Comparison of ENCODE assay signal across 9 mouse cellular contexts in the genomic region with DNA sequence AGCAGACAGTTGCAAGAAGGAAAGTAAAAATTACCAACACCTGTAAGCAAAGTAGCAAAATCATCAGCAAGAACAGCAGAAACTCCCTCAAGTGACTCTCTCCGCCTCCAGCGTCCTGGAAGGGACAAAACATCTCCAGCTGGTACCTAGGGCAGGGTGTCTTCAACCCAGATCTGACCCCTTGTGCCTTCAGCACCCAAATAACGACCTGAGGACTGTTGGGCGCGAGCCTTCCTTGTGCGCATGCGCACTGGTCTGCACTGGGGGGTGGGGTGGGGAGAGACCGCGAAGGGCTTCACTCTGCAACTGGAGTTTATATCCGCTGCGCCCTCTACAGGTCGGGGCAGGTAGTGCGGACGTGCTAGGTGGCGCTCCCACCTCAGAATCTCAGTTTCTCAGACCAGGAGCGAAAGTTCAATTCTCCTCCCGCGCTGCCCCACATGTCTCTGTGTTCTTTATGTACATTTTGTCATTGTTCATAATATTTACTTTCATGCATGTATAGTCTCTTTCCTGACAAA. TPM values are rescaled to one million over a fixed set of nuclear protein-coding genes. Genes with fewer than 3 reads are reported as not detected.
A peak's percentile ranks its signal among the peaks of the same experiment; 100 is the strongest.
DNase-seq lines count a peak whose midpoint lies in the region; ATAC-seq and TF ChIP-seq lines count a peak whose summit lies in the region.
"Had no signal": no experiment of that assay in that cellular context is flagged by ENCODE, and none has a peak within 500 bp of the region (broad histone marks: within the 10 kb centered on the region; RNA-seq: fewer than 3 reads in every experiment).

No protein-coding gene starts in this region.

- peak; percentile 94 for TF ChIP-seq POLR2A in testis, adult 2 months (IDR thresholded peaks at IDR 0.05; ENCODE audit: control insufficient read depth, low read depth, low read length)

- no peak overlapping the region for H3K9ac ChIP-seq in kidney, embryonic 14.5 days (ENCODE audit: low read depth, low read length)
- no peak overlapping the region for H3K9ac ChIP-seq in liver, embryonic 13.5 days

- H3K4me3 ChIP-seq in kidney, embryonic 14.5 days (ENCODE audit: low read length), result no peak overlapping the region
- H3K4me3 ChIP-seq in liver, embryonic 13.5 days (replicated peaks), result no peak overlapping the region
- peak overlapping the region; percentile 98 for H3K4me3 ChIP-seq in testis, adult 2 months (ENCODE audit: control insufficient read depth, low read depth, low read length)

- TF ChIP-seq CTCF in Patski (IDR thresholded peaks at IDR 0.05), result peak; percentile 74
- TF ChIP-seq CTCF in testis, adult 2 months (IDR thresholded peaks at IDR 0.05; ENCODE audit: control insufficient read depth, insufficient read depth, insufficient replicate concordance, low read depth, low read length), result peak; percentile 99

- H3K27me3 ChIP-seq in kidney, embryonic 14.5 days (ENCODE audit: control insufficient read depth, insufficient read depth, low read length), result no peaks in the 10 kb centered on the region
- H3K27me3 ChIP-seq in Patski, result peaks cover 15% of the 10 kb centered on the region
- no peaks in the 10 kb centered on the region; the same call in 1 of the 2 replicates for H3K27me3 ChIP-seq in liver, embryonic 13.5 days
- no peaks in the 10 kb centered on the region for H3K27me3 ChIP-seq in testis, adult 2 months (ENCODE audit: control insufficient read depth, insufficient read depth, low read length)

- WGBS in kidney, embryonic 14.5 days, result 69% methylated on average over 18 of the region's 18 CpGs
- WGBS in liver, embryonic 13.5 days (ENCODE audit: insufficient replicate concordance), result 65% methylated on average over 18 of the region's 18 CpGs

- no peaks in the 10 kb centered on the region for H3K36me3 ChIP-seq in kidney, embryonic 14.5 days (ENCODE audit: control insufficient read depth, insufficient read depth, low read length)
- H3K36me3 ChIP-seq in liver, embryonic 13.5 days, result no peaks in the 10 kb centered on the region
- H3K36me3 ChIP-seq in testis, adult 2 months (ENCODE audit: control insufficient read depth, insufficient read depth, low read length), result peaks cover 1% of the 10 kb centered on the region; the same call in 1 of the 2 replicates

- no peak for ATAC-seq in kidney, embryonic 14.5 days (ENCODE audit: low FRiP score, low TSS enrichment)
- no peak for ATAC-seq in Patski
- no peak for ATAC-seq in liver, embryonic 13.5 days (ENCODE audit: low read depth)

- H3K27ac ChIP-seq in kidney, embryonic 14.5 days (ENCODE audit: low read depth, low read length), result no peak overlapping the region
- no peak overlapping the region for H3K27ac ChIP-seq in liver, embryonic 13.5 days
- H3K27ac ChIP-seq in testis, adult 2 months (ENCODE audit: control insufficient read depth, insufficient read depth, low read depth, low read length), result peak overlapping the region; percentile 100

- no peak overlapping the region for H3K4me2 ChIP-seq in kidney, embryonic 14.5 days (replicated peaks; ENCODE audit: low read depth, low read length)
- no peak overlapping the region for H3K4me2 ChIP-seq in liver, embryonic 13.5 days

- no peaks in the 10 kb centered on the region for H3K9me3 ChIP-seq in kidney, embryonic 14.5 days (ENCODE audit: control insufficient read depth, low read length)
- no peaks in the 10 kb centered on the region for H3K9me3 ChIP-seq in liver, embryonic 13.5 days (replicated peaks)

- peak; percentile 20 for DNase-seq in kidney, adult 9 months
- no peak for DNase-seq in Patski (ENCODE audit: low read depth, low spot score)
- peak; percentile 52 for DNase-seq in liver, embryonic 13.5 days
- no peak for DNase-seq in gastrocnemius, adult 18-20 months (ENCODE audit: low spot score)
- DNase-seq in ovary, postnatal 14 days (ENCODE audit: low spot score), result no peak

- POLR2A ChIA-PET in Patski (lab: Charles Lee), result no interaction called here

- CTCF ChIA-PET in Patski (lab: Charles Lee), result interaction anchor here (1.0 to 1.3 kb wide), 4 partner anchors 10 to 94 kb away, joined by 3 to 5 read pairs (median 4); no protein-coding TSS in a partner anchor

- H3K4me1 ChIP-seq in kidney, embryonic 14.5 days (ENCODE audit: control insufficient read depth, insufficient read depth, low read length), result 0 out of 2 replicates have a peak, but pooled peaks cover 2% of the 10 kb centered on the region
- no peaks in the 10 kb centered on the region; the same call in 1 of the 2 replicates for H3K4me1 ChIP-seq in liver, embryonic 13.5 days (replicated peaks)
- H3K4me1 ChIP-seq in testis, adult 2 months (ENCODE audit: control insufficient read depth, insufficient read depth, low read length), result peaks cover 7% of the 10 kb centered on the region

- in situ Hi-C loops in Patski (cut with MboI; ENCODE audit: low pct_unique_long_range_greater_than_20kb), result no loop called here

RNA-seq across cellular contexts. Expression of gene Figla, which starts 12.5 kb away (rescaled TPM):
- polyA plus RNA-seq in kidney, embryonic 14.5 days (2014; fragmentation: Nextera tagmentation; extraction: Ambion mirVana), result not detected in 2 replicates
- polyA plus RNA-seq in Patski (2021), result not detected
- polyA plus RNA-seq in liver, embryonic 13.5 days (2015; fragmentation: Nextera tagmentation; extraction: Ambion mirVana), result not detected in 2 replicates
- 0.99 and 1.6 TPM in 2 replicates for polyA plus RNA-seq in testis, adult 2 months (2012; rRNA removed)
- total RNA-seq in gastrocnemius, adult 18-20 months (2021), result not detected
- polyA plus RNA-seq: heart, embryonic 14.5 days; lung, embryonic 16.5 days had no signal

RNA-seq across cellular contexts. Expression of gene Add2, which starts 25.0 kb away (rescaled TPM):
- polyA plus RNA-seq in kidney, embryonic 14.5 days (2014; fragmentation: Nextera tagmentation; extraction: Ambion mirVana), result 1.9 and 2.6 TPM in 2 replicates
- polyA plus RNA-seq in Patski (2021), result 0.03 TPM
- polyA plus RNA-seq in liver, embryonic 13.5 days (2015; fragmentation: Nextera tagmentation; extraction: Ambion mirVana), result 93.3 and 96.2 TPM in 2 replicates
- polyA plus RNA-seq in testis, adult 2 months (2012; rRNA removed), result 1.6 and 1.7 TPM in 2 replicates
- not detected for total RNA-seq in gastrocnemius, adult 18-20 months (2021)

RNA-seq across cellular contexts. Expression of gene Dusp11, which starts 42.0 kb away (rescaled TPM):
- 36.0 and 62.8 TPM in 2 replicates for polyA plus RNA-seq in kidney, embryonic 14.5 days (2014; fragmentation: Nextera tagmentation; extraction: Ambion mirVana)
- 50.1 TPM for polyA plus RNA-seq in Patski (2021)
- polyA plus RNA-seq in liver, embryonic 13.5 days (2015; fragmentation: Nextera tagmentation; extraction: Ambion mirVana), result 29.0 and 40.3 TPM in 2 replicates
- 12.2 and 15.7 TPM in 2 replicates for polyA plus RNA-seq in testis, adult 2 months (2012; rRNA removed)
- 10 to 100 TPM; 24.0 to 27.7 TPM for total RNA-seq in gastrocnemius, adult 18-20 months (2021)

Comparison
In these comparisons a context has a peak if more than half of its experiments do, and no peak if none do; other contexts are left out.
1. DNase-seq: peak in kidney, adult 9 months (single experiment) and liver, embryonic 13.5 days (single experiment); none in Patski (single experiment), gastrocnemius, adult 18-20 months (single experiment) and ovary, postnatal 14 days (single experiment).
2. RNA of gene Add2, which starts 25.0 kb away (polyA plus RNA-seq): 93.3 to 96.2 TPM in liver, embryonic 13.5 days; 1.9 to 2.6 TPM in kidney, embryonic 14.5 days, 1.6 to 1.7 TPM in testis, adult 2 months and 0.03 TPM in Patski (single experiment); every median in the first group is over 10 times any median in the second.